Mouse (Mus musculus) forebrain, embryonic 13.5 days (tissue): ENCODE measurements around the gene Elf2. TPM values are rescaled to one million over a fixed set of nuclear protein-coding genes. Genes with fewer than 3 reads are reported as not detected.
A peak's percentile ranks its signal among the peaks of the same experiment; 100 is the strongest.

Experiments
- ATAC-seq: fragments of 200-750 bp; cut with Nextera tagmentation; 2 replicates; pipeline ENCODE4 v1.8.0; 2017
- H3K27ac ChIP-seq: fragments of 300-500 bp; sonication (generic); 2 replicates; pipeline ENCODE4 v1.5.1; 2015; ENCODE audit warnings: inconsistent platforms, mild to moderate bottlenecking, moderate library complexity
- H3K27me3 ChIP-seq: fragments of 300-500 bp; sonication (generic); 2 replicates; pipeline ENCODE4 v1.6.1; 2015; ENCODE audit warnings: mild to moderate bottlenecking, inconsistent platforms
- H3K36me3 ChIP-seq: fragments of 300-500 bp; sonication (generic); 2 replicates; pipeline ENCODE4 v1.6.1; 2015; ENCODE audit warnings: mild to moderate bottlenecking, inconsistent platforms; ENCODE audit not compliant: poor library complexity, severe bottlenecking
- H3K4me1 ChIP-seq: fragments of 300-500 bp; sonication (generic); 2 replicates; pipeline ENCODE4 v1.6.1; 2015; ENCODE audit warnings: inconsistent platforms
- H3K4me2 ChIP-seq: fragments of 300-500 bp; sonication (generic); 2 replicates; pipeline ENCODE4 v1.6.1; 2015; ENCODE audit warnings: inconsistent platforms, mild to moderate bottlenecking, moderate library complexity
- H3K4me3 ChIP-seq: fragments of 300-500 bp; sonication (generic); 2 replicates; pipeline ENCODE4 v1.5.1; 2015; ENCODE audit warnings: mild to moderate bottlenecking, inconsistent platforms
- H3K9ac ChIP-seq: fragments of 300-500 bp; sonication (generic); 2 replicates; pipeline ENCODE4 v1.6.1; 2015; ENCODE audit warnings: mild to moderate bottlenecking, inconsistent platforms
- H3K9me3 ChIP-seq: fragments of 300-500 bp; sonication (generic); replicated peaks from 2 replicates; pipeline ENCODE4 v1.6.1; 2016; ENCODE audit warnings: inconsistent platforms
- WGBS: fragments of 180-500 bp; shearing (Covaris S2); methylation state at CpG from one replicate; pipeline ENCODE4 v1.1.7; 2015; 5-methylcytosine and 5-hydroxymethylcytosine counted together
- polyA plus RNA-seq: library from polyadenylated mRNA; unstranded; fragments of >200 nt; fragmentation: Nextera tagmentation; extraction: Ambion mirVana; gene quantifications from 2 replicates; pipeline ENCODE4 v1.2.1, GENCODE M21; 2015

Gene Elf2
- polyA plus RNA-seq, 1 experiment from 2014 or later, result 60.1 TPM

DNA sequence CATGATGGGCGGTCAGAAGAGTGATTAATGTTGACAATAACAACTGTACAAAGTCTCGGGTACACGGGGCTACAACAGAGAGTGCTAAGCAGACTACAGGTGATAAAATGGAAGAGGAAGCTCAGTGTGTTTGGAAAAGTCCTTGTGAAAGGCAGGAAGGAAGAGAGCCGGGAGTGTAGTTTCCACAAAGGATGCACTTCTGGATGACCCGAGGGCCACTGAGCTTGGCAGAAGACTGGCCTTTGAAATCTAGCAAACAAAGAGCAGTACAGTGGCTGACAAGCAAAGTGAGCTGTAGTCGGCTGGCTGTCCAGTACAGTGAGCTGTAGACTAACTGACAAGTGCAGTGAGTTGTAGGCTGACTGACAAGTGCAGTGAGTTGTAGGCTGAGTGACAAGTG is 38.9 kb downstream of the Elf2 start:
- Histone ChIP-seq H3K9me3 (no peaks in the 10 kb centered on the region), H3K4me3 (no peak overlapping the region), H3K27me3 (no peaks in the 10 kb centered on the region), H3K4me1 (no peaks in the 10 kb centered on the region), H3K36me3 (peaks cover 35% of the 10 kb centered on the region), H3K27ac (no peak overlapping the region), H3K4me2 (no peak overlapping the region), H3K9ac (no peak overlapping the region)
- no peak for ATAC-seq
- WGBS, result 92% methylated on average over 6 of the region's 6 CpGs

DNA sequence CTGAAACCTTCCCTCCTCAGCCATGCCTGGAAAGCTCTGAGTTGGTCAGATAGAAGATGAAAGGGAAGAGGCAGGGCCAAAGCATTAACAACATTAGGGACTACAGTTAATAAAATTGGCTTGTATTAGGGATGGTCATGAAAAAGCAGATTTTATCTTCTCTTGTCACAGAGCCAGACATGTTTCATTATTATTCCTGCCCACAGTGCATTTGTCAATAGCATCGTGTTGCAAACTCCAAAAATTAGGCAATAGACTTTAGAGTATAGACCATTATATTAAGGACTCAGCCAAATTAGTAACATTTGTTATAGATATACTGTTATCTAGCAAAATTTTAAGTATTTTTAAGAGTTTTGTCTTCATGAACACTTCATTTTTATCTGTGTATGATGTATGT is 43.7 kb downstream of the Elf2 start:
- Histone ChIP-seq H3K27ac (no peak overlapping the region), H3K4me3 (no peak overlapping the region), H3K27me3 (no peaks in the 10 kb centered on the region), H3K4me1 (peaks cover 4% of the 10 kb centered on the region; the same call in 1 of the 2 replicates), H3K9me3 (no peaks in the 10 kb centered on the region), H3K36me3 (peaks cover 33% of the 10 kb centered on the region), H3K4me2 (no peak overlapping the region), H3K9ac (no peak overlapping the region)
- 85% methylated on average over 1 of the region's 1 CpGs for WGBS
- ATAC-seq, result no peak

- H3K27me3 ChIP-seq, result no peaks in the 10 kb centered on the region
- no peaks in the 10 kb centered on the region for H3K9me3 ChIP-seq
- ATAC-seq, result no peak
- no peak overlapping the region for H3K4me2 ChIP-seq
- peaks cover 4% of the 10 kb centered on the region; the same call in 1 of the 2 replicates for H3K4me1 ChIP-seq
- peaks cover 25% of the 10 kb centered on the region for H3K36me3 ChIP-seq
- H3K4me3 ChIP-seq, result no peak overlapping the region
- no peak overlapping the region for H3K27ac ChIP-seq
- H3K9ac ChIP-seq, result no peak overlapping the region
- WGBS, result 72% methylated on average over 2 of the region's 2 CpGs
These were observed 45.2 kb downstream of the Elf2 start for GRCm38 (mm10) chr3:51295225-51295624.

DNA sequence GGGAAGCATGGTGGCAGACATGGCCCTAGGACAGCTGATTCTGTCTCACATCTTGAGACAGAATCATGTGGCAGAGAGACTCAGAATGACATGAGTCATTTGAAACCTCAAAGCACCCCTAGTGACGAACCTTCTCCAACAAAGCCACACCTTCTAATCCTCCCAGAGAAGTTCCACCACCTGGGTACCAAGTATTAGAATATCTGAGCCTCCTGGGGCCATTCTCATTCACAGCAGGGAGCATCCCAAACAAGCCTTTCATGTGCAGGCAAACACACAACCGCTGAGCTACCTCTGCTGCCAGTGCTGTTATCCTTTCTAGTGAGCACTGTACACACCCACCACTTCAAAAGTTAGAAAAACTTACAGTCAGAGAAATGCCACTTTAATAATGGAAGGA is 46.2 kb downstream of the Elf2 start:
- Histone ChIP-seq H3K36me3 (peaks cover 25% of the 10 kb centered on the region), H3K9ac (no peak overlapping the region), H3K27ac (no peak overlapping the region), H3K4me1 (peaks cover 4% of the 10 kb centered on the region; the same call in 1 of the 2 replicates), H3K27me3 (no peaks in the 10 kb centered on the region), H3K4me2 (no peak overlapping the region), H3K9me3 (no peaks in the 10 kb centered on the region), H3K4me3 (no peak overlapping the region)
- no peak for ATAC-seq
- WGBS, result 37% methylated on average over 2 of the region's 2 CpGs

DNA sequence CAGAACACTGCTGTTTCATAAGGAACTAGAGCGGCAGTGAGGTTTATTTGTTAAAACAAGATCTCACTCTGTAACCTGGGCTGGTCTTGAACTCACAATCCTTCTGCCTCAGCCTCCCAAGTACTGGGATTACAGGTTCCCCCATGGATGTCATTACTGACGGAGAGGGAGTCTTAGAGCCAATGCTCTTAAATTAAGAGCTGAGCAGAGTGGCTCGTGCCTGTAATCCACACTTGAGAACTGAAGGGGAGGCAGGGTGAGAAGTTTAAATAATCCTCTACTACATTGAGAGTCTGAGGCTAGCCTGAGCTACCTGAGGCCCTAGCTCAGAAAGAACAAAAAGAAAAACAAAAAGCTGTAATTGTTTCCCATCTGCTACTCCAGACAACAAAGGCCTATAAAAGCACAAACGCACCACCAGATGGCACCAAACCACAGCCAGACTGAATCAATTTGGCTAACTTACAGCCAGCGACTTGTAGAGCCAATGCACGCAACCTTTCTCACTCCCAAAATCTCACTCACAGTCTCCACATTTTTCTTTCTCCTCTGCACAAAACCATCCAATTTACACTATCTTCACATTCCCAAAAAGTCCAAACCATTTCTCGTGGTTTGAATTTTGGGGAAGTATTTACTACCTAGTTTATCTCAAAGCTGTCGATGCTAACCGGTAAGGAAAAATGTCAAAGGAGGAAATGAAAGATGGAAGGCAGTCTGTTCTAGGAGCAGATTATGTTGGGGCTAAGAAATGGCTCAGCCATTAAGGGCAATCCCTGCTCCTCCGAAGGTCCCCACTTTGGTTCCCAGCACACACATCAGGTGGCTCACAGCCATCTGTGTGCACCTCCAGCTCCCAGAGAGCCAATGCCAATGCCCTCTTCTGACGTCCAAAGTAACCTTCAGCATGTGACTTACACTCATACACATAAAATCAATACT is 51.3 kb downstream of the Elf2 start:
- H3K4me2 ChIP-seq, result no peak overlapping the region
- peak overlapping the region; percentile 57 for H3K27ac ChIP-seq
- 55% methylated on average over 11 of the region's 11 CpGs for WGBS
- H3K36me3 ChIP-seq, result peaks cover 26% of the 10 kb centered on the region
- no peaks in the 10 kb centered on the region for H3K27me3 ChIP-seq
- ATAC-seq, result peak; percentile 82
- H3K4me1 ChIP-seq, result no peaks in the 10 kb centered on the region
- H3K9ac ChIP-seq, result no peak overlapping the region
- H3K9me3 ChIP-seq, result no peaks in the 10 kb centered on the region
- H3K4me3 ChIP-seq, result no peak overlapping the region

- Histone ChIP-seq H3K4me3 (no peak overlapping the region), H3K9me3 (no peaks in the 10 kb centered on the region), H3K27me3 (no peaks in the 10 kb centered on the region), H3K9ac (no peak overlapping the region), H3K4me2 (no peak overlapping the region), H3K36me3 (peaks cover 15% of the 10 kb centered on the region; the same call in 1 of the 2 replicates), H3K4me1 (no peaks in the 10 kb centered on the region), H3K27ac (no peak overlapping the region)
- ATAC-seq, result no peak
- WGBS, result 85% methylated on average over 1 of the region's 1 CpGs
These were observed 56.1 kb downstream of the Elf2 start for GRCm38 (mm10) chr3:51284375-51284774.

DNA sequence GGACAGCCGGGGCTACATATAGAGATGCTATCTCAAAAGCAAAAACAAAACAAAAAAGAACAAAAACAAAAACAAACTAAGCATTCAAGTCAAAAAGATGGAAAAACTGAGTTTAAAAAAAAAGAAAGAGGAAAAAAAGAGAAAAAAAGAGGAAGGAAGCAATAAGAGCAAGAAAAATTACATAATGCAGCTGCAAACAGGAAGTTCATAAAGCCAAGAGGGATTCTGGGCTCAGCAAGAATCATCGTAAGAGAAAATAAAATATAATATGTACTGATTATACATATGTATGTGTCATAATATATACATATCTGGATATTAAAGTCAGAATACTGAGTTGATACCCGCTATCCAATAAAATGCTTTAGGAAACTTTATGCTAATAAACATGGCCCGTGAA is 58.7 kb downstream of the Elf2 start:
- no peak for ATAC-seq

GRCm38 (mm10) chr3:51278433-51278832 is 62.0 kb downstream of the Elf2 start:
- no peak overlapping the region for H3K4me2 ChIP-seq
- no peak for ATAC-seq
- H3K4me3 ChIP-seq, result no peak overlapping the region
- no peak overlapping the region for H3K27ac ChIP-seq
- no peaks in the 10 kb centered on the region for H3K36me3 ChIP-seq
- no peak overlapping the region for H3K9ac ChIP-seq
- 79% methylated on average over 4 of the region's 4 CpGs for WGBS
- no peaks in the 10 kb centered on the region for H3K9me3 ChIP-seq
- H3K27me3 ChIP-seq, result no peaks in the 10 kb centered on the region
- peaks cover 23% of the 10 kb centered on the region for H3K4me1 ChIP-seq

More for the DNA sequence above, 58.7 kb downstream of the Elf2 start:
- Histone ChIP-seq H3K9ac (no peak overlapping the region), H3K4me3 (no peak overlapping the region), H3K27ac (no peak overlapping the region), H3K9me3 (no peaks in the 10 kb centered on the region), H3K27me3 (no peaks in the 10 kb centered on the region), H3K36me3 (peaks cover 15% of the 10 kb centered on the region; the same call in 1 of the 2 replicates), H3K4me2 (no peak overlapping the region), H3K4me1 (peaks cover 12% of the 10 kb centered on the region)
- 95% methylated on average over 4 of the region's 4 CpGs for WGBS

- no peaks in the 10 kb centered on the region for H3K27me3 ChIP-seq
- peak overlapping the region; percentile 92 for H3K27ac ChIP-seq
- H3K4me2 ChIP-seq, result peak overlapping the region; percentile 81
- no peaks in the 10 kb centered on the region for H3K36me3 ChIP-seq
- no peaks in the 10 kb centered on the region for H3K9me3 ChIP-seq
- peak; percentile 62 for ATAC-seq
- under 1% methylated on average over 72 of the region's 75 CpGs for WGBS
- H3K4me3 ChIP-seq, result peak overlapping the region; percentile 97
- peaks cover 23% of the 10 kb centered on the region for H3K4me1 ChIP-seq
- peak overlapping the region; percentile 91 for H3K9ac ChIP-seq
These were observed 63.0 kb downstream of the Elf2 start for GRCm38 (mm10) chr3:51277201-51278150.

DNA sequence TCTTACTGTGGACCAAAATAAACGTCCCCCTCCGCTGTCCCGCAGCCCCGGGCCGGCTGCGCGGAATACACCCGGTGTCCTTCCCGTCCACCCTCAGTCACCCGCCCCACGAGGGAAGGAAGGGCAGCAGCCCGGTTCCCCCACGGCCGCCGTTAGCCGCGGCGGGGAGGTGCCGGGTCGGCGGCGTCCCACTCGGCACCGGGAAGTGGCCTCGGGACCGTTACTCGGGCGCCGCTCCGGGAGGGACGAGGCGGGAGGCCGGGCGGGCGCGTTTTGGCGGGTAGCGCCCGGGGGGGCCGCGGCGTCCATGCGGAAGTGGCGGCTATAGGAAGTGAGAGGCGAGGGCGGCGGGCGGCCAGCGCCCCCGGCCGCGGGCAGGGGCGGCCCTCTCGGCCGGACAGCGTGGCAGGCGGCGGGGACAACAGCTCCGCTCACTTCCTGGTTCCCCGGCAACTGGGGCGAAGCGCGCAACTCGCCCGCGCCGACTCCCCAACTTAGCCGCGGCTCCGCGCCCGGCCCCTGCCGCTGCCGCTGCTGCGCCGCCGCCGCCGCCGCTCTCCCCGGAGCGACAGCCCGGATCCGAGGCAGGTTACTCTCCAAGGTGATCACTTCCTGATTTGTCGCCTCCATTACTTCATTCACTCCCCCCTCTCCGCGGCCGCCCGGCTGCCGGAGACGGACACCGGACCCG is 63.9 kb downstream of the Elf2 start:
- H3K9ac ChIP-seq, result peak overlapping the region; percentile 91
- peak overlapping the region; percentile 97 for H3K4me3 ChIP-seq
- peak overlapping the region; percentile 92 for H3K27ac ChIP-seq
- H3K27me3 ChIP-seq, result no peaks in the 10 kb centered on the region
- WGBS, result 1% methylated on average over 73 of the region's 93 CpGs
- ATAC-seq, result peak; percentile 25
- peaks cover 23% of the 10 kb centered on the region for H3K4me1 ChIP-seq
- no peaks in the 10 kb centered on the region for H3K9me3 ChIP-seq
- peak overlapping the region; percentile 81 for H3K4me2 ChIP-seq
- no peaks in the 10 kb centered on the region for H3K36me3 ChIP-seq

DNA sequence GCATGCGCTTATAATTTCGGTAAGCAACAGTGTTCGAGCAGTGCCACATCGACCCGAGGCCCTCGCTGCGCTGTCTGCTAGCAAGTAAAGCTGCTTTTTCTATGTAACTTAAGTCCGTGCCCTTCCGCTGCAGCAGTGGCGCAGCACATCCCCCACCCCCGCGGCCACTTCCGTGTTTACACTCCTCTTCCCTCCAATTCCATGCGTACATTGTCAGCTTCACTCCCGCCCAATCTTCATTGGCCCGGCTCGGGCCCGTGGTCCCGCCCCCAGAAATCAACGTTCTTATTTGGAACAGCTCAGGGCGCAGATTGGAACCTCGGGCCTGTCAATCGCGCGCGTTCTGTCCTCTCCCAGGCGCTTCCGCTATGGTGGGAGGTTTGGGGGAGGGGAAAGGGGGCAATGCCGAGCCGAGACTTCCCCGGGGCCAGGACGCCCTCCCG is 64.5 kb downstream of the Elf2 start:
- peak overlapping the region; percentile 97 for H3K4me3 ChIP-seq
- peak overlapping the region; percentile 91 for H3K9ac ChIP-seq
- peak overlapping the region; percentile 92 for H3K27ac ChIP-seq
- H3K36me3 ChIP-seq, result no peaks in the 10 kb centered on the region
- WGBS, result under 1% methylated on average over 21 of the region's 33 CpGs
- peaks cover 23% of the 10 kb centered on the region for H3K4me1 ChIP-seq
- H3K9me3 ChIP-seq, result no peaks in the 10 kb centered on the region
- ATAC-seq, result peak; percentile 99
- H3K4me2 ChIP-seq, result peak overlapping the region; percentile 81
- H3K27me3 ChIP-seq, result no peaks in the 10 kb centered on the region
